Mouse (Mus musculus) CD4-positive helper T cell, adult 2 months (primary cell): ENCODE results near the gene Try4.
"Not testable (repeated sequence)": the region's sequence is repeated elsewhere in the genome, so short reads cannot be mapped to it uniquely, and the experiment has no call there.

Experiments used
- DNase-seq: peaks from one replicate; pipeline ENCODE4 v3.0.0-alpha.2; 2012; ENCODE audit warnings: low read depth, missing footprints, low spot score

The Try4 gene

GRCm38 (mm10) chr6:41301969-41302368, at the start of gene Try4:
Gene Try4 (plus strand): TSS chr6:41302269.
- DNase-seq, result no peak

GRCm38 (mm10) chr6:41253314-41253713, 48.8 kb upstream of the Try4 start:
- DNase-seq, result not testable (repeated sequence)

GRCm38 (mm10) chr6:41256424-41256823, 45.6 kb upstream of the Try4 start:
- DNase-seq, result no peak

GRCm38 (mm10) chr6:41257432-41257831, 44.6 kb upstream of the Try4 start:
- no peak for DNase-seq

GRCm38 (mm10) chr6:41262796-41263195, 39.3 kb upstream of the Try4 start:
- DNase-seq, result peak; percentile 15

GRCm38 (mm10) chr6:41266140-41266539, 35.9 kb upstream of the Try4 start:
- no peak for DNase-seq

GRCm38 (mm10) chr6:41298255-41298654, 3.8 kb upstream of the Try4 start:
- DNase-seq, result no peak

- DNase-seq, result not testable (repeated sequence)
Observed at GRCm38 (mm10) chr6:41316741-41317140, 14.7 kb downstream of the Try4 start, which contains the start of gene Try5. Gene Try5 (minus strand): TSS chr6:41316841.

- no peak for DNase-seq
Observed at GRCm38 (mm10) chr6:41353932-41354331, 51.9 kb downstream of the Try4 start, which contains the start of gene Try10. Gene Try10 (plus strand): TSS chr6:41354105.
